Mouse (Mus musculus): ENCODE results near the gene Prss42.

GRCm38 (mm10) chr9:110826390-110826789 is 28.4 kb downstream of the Prss42 start, which contains the start of gene Prss43:
- TF ChIP-seq POLR2A (IDR thresholded peaks at IDR 0.05; ENCODE audit: low read depth, low read length) (no peak), CTCF (IDR thresholded peaks at IDR 0.05; ENCODE audit: extremely low read depth, insufficient read depth, insufficient read length, insufficient replicate concordance) (no peak)

Measured in spleen, adult 2 months (tissue).